Mouse (Mus musculus) thymus, postnatal 0 days (tissue): ENCODE measurements around the gene Abhd6. TPM values are rescaled to one million over a fixed set of nuclear protein-coding genes. Genes with fewer than 3 reads are reported as not detected.

Experiments used
- DNase-seq: peaks from one replicate; pipeline ENCODE4 v3.0.0-alpha.2; 2015; ENCODE audit warnings: low spot score
- polyA plus RNA-seq: library from polyadenylated mRNA; unstranded; fragments of >200 nt; fragmentation: Nextera tagmentation; extraction: Ambion mirVana; gene quantifications from 2 replicates; pipeline ENCODE4 v1.2.1, GENCODE M21; 2015

The Abhd6 gene
- polyA plus RNA-seq, 1 experiment from 2014 or later: 30.7 TPM

DNA sequence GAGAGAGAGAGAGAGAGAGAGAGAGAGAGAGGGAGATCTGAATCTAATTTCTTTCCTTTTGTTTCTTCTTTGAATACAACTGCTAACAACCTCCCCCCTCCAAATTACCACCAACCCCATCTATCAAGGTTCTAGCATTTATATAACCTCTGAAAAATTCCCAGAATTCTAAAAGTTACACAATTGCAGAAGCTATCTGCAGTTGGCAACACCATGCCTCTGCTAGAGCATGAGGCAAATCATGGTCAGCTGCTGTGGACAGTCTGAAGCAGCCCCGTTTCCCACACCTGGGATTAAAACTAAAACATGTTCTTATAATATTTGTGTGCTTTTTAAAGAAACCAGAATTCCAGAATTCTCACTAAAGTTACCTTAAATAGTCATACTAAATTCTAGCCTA lies 27.1 kb downstream of the Abhd6 start:
- DNase-seq: no peak

DNA sequence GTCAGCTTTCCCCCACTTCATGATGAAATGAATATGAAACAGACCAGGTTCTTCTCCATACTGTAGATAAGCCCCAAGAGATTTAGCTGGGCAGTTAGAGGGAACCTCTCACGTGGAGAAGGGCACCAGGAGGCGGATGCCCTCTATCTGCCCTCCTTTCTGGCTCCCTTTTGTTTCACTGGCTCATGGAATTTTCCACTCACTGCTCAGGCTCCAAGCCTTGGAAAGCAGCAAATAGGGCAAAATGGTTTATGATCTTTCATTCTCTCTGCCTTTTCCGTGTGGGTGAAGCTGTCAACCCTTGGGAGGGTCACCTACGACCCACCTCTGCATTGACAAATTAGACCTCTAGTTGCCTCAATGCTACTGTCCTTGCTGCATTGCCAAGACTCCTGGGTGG lies 27.8 kb downstream of the Abhd6 start:
- no peak for DNase-seq

DNA sequence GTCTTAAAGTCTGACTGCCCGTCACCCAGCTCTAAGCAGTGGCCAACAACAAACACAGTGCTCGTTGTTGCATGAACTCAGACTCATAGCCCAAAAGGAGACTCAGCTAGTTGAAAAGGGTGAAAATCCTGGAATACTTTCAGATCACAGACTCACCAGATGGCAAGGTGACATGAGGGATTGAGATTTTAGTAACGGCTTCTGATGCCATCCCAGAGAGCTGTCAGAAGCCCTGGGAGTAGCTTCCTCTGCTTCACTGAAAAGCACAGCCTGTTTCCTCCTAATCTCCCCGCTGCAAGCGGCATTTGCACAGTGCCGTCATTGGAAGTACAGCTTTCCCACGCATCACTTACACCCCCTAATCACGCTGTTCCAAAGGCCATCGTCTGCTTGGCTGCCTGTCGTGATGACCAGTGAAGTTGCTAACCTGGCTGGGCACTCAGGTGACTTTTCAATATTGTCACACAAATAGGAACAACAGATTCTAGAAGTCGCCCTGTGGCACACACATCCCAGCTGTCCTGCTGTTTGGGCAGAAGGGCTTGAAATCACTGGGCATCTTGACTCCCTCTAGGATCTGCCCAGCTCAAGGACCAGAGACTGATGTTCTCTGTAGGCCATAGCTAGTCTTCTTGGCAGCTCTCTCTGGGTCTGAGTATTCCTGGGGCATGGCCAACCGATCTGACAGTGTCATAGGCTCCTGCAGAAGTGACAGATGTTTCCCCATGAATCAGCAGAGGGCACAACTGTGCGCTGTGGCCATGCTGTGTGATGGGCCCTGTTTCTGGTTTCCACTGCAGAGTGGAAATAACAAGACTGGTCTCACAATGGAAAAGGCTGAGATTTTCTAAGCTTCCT lies 29.6 kb downstream of the Abhd6 start:
- DNase-seq: no peak

DNA sequence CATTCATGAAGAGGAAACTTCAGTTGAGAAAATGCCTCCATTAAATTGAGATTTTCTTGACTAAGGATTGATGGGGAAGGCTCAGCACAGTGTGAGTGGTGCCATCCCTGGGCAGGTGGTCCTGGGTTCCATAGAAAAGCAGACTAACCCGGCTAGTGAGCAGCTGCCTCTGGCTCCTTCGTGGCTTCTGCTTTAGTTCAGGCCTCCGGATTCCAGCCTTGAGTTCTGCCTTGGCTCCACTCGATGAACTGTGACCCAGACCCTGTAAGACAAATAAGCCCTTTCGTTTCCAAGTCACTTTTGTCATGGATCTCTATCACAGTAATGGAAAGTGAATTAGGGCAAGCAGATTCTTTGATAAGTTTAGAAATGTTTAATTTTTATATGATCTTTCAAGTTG lies 31.9 kb downstream of the Abhd6 start:
- no peak for DNase-seq

DNA sequence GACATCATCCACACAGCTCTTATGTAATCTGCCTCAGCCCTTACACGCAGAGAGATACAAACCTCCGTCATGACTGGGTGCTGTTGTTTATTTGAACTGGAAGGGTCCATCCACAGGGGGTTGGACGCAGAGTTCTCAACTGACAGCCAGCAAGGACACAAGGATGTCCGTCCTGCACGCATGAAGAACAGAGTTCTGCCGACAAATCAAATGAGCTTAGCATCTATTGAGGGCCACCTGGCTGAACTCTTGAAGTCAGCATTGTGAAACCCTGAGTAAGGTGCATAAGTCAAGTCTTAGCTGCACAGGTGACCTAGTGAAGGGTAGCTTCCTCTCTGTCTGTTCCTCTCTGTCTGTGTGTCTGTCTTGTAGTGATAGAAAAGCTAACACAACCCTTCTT lies 33.2 kb downstream of the Abhd6 start:
- DNase-seq: no peak

DNA sequence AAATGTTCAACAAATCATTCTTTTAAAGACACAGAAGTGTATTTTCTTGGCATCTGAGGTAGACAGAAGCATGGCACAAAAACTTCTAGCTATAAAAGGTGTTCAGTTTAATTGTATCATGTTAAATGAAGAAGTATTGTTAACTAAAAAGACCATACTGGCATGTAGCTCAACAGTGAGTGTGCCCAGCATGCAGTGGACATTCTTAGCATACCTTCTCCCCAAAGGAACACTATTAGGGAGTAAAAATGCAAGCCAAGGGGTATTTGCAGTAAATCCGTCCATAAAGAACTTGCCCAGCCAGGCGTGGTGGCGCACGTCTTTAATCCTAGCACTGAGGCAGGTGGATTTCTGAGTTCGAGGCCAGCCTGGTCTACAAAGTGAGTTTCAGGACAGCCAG lies 33.7 kb downstream of the Abhd6 start:
- DNase-seq: no peak

DNA sequence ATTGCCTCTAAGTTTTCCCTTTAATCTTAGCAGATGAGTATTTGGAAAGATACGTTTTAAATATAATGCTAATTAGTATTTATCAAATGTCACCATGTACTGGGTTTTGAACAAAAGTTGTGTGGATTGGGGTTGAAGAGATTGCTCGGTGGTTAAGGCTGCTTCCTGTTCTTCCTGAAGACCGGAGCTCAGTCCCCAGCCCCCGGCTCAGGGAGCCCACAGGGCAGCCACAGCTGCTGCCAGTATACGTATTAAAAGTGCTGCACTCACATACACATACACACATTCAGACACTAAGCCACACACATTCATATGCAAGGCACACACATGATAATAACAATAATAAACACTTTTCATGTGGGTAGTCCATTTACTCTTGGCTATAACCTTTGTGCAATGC lies 35.4 kb downstream of the Abhd6 start:
- no peak for DNase-seq

DNA sequence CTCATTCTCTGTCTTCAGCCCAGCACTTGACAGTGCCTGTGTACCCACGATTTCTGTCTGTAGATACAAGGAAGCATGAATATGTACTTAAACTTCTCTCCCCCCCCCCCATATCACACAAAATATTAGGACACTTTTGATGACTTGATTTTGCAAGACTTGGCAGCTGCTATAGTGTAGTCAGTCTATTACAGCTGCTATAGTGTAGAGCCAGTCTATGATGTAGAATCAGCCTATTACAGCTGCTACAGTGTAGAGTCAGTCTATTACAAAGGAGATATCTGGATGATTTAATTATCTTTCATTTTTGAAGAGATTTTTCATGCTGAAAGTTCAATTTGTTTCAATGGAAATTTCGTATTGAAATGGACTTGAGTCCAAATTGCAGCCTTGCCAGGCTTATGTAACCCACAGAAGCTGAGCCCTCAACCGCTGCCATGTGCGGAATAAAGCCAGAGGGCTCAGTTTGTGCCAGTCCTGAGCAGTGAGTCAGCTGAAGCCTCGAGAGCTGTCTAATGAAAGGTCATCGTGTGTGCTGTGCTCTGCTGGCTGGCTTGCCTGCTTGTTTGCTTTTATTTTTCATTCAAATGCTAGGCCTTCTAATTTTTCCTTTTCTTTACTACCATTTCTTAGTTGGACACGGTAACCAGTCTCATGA lies 36.2 kb downstream of the Abhd6 start:
- DNase-seq: no peak

DNA sequence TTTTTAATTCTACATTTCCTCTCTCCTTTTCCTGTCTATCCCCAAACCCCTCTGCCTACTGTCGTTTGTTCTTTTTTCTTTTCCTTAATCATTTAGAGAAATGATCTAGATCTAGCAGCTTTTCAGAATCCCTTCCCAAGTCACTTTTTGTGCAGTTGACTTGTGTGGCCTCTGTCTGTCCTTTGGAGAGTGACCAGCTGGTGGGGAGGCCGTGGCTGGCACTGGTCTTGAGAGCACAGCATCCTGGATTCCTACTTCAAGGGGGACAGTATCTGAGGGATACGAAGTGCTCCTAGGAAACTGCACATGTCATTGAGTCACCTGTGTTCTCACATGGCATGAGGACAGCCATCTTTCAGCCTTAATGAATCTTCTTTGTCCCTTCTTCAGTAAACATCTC lies 37.5 kb downstream of the Abhd6 start:
- no peak for DNase-seq

DNA sequence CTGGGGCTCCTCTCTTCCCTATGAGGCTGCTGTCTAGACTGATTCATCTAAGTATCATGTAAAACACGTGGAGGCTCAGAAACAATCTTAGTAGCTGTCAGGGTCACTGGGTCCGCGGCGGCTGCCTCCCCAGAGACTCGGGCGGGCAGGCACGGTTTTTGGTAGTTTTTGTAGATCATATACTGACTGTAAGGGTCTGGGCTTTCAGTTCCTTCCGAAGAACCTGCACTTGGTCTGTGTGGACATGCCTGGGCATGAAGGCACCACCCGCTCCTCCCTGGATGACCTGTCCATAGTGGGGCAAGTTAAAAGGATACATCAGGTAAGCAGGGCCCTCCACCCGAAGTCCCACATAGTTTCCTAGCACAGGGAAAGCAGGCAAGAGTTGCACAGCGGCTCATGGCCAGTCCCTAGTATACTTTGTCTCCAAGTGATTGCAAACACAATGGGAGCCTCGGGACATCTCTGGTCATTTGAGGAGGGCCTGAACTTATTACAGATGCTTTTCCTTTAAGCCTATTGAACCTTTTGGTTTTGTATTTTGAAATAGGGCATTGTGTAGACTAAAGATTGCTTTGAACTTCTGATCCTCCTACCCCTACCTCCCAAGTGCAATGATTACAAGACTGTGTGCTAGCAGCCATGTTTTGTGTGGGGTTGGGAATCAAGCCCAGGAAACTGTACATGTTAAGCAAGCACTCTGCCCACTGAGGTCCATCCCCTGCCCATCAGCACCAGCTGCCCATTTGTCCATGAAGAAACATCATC lies 38.4 kb downstream of the Abhd6 start:
- no peak for DNase-seq

DNA sequence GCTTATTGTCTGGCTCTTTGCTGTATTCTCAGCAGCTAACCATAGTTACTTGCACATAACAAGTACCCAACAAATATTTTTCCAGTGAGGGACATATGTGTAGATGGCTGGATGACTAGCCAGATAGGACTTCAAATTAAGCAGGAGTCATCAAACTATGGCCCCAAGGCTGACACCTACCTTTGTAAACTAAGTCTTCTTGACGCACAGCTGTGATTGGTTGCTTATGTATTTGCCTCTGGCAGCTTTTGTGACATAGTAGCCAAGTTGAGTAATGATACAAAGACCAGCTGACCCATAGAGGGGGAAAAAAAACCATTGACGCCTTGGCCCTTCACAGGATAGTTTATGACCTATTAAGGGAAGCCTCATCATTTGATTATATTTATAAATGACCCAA lies 39.4 kb downstream of the Abhd6 start:
- DNase-seq: no peak

DNA sequence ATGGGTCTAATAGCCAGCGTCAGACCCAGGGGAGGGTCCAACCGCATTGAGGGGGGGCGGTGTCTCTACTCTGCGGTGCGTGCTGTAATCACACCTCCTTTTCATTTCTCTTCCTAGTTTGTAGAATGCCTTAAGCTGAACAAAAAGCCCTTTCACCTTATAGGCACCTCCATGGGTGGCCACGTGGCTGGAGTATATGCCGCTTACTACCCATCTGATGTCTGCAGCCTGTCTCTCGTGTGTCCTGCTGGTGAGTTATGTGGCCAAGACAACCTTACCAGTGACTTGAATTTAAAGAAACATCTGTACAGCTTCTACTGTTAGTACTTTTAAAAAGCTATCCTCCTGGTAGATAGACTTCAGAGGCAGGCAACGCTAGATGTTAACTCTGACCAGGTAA lies 39.9 kb downstream of the Abhd6 start:
- no peak for DNase-seq

DNA sequence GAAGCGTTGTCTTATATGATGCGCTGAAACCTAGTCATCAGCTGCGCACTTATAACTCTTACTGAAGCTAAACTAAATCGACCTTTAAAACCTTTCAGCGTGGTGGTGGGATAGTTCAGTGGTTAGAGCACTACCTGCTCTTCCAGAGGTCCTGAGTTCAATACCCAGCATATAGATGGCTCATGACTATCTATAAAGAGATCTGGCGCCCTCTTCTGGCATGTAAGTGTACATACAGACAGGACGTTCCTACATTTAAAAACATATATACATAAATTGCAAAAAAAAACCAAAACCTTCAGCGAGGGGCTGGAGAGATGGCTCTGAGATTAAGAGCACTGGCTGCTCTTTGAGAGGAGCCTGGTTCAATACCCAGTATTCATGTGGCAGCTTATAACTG lies 41.6 kb downstream of the Abhd6 start:
- peak; percentile 62 for DNase-seq

DNA sequence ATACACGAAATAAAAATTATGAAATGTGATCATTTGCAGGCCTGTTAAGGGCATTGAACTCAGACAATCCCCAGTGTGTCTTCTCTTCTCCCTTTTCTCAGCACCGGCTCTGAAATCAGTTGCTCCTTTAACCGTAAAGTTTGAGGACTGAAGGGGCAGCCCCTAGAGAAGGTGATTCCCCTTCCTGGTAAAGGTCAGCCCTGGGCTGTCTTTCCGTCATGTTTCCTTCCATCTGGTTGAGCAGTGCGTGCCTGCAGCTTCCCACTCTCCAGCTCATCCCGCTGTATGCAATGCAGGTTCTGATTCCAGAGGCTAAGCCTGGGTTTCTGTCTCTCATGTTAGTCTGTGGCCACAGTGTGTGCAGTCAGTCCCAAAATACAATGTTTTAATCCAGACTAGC lies 42.1 kb downstream of the Abhd6 start:
- DNase-seq: no peak

DNA sequence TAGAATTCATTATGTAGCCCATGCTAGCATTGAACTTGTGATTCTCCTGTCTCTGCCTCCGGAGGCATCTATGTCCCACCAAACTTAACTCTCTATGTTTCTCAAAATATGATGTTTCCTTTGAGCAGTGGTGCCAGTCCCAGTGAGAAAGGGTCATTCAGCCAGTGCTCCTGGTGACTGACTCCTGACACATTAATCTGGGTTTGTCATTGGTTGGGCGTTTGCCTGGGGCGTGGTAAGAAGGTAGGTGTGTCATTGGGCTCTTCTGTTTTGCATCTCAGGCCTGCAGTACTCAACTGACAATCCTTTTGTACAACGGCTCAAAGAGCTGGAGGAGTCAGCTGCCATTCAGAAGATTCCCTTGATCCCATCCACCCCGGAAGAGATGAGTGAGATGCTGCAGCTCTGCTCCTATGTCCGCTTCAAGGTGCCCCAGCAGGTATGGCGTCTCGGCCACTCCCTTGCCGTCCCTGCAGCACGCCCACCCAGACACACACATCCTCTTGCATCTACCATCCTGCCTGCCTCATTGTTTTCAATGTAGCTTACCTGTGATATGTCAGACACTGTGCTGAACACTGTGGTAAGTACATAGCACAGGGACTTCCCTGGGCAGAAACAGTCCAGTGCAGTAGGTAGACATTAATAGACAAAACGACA lies 42.6 kb downstream of the Abhd6 start:
- DNase-seq: no peak

DNA sequence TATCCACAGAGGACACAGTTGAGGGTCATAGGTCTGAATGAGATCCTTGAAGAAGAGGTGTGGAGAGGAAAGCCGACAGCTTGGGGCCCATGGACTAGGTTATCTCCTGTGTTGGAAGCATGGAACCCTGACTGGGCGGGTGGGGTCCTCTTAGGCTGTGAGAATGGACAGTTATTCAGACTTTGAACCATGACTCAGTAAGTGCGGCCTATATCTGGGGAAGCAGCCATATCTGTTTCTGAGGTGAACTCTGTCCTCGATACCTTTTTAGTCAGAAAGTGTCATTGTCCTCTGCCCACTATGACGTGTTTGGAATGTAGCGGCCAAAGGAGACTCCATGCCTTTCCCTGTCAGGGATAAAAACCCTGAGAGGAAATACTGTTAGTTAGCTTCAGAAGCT lies 44.1 kb downstream of the Abhd6 start:
- no peak for DNase-seq

DNA sequence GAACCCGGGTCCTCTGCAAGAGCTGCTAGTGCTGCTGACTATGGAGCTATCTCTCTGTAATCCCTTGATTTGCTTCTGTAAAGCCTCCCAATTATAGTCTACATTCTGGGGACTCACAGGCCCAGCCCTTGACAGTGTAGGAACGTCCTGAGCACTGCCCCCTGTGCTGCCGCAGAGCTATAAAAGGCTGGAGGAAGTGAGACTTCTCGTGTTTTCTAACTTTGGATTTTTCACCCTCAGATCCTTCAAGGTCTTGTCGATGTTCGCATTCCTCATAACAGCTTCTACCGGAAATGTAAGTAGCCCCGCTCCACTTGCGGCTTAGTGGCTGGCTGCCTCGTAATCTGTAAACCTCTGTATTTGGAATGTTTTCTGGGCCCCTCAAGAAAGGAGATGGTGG lies 46.6 kb downstream of the Abhd6 start:
- DNase-seq: no peak

DNA sequence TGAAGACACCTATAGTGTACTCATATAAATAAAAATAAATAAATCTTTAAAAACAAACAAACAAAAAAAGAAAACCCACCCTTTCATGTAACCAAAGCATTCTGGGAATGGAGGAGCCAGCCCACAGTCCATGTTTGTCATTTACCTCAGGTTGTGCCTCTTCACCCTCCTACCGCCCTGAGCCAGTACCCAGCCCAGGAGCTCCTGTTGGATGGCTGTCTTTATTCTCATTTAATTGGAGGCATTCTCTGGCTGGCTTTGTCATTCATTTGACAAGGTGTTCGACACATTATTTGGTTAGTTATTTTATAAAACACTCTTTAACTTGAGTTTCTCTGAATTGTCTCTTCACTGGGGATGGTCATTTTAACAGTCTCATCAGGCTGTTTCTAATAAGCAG lies 49.2 kb downstream of the Abhd6 start:
- no peak for DNase-seq

DNA sequence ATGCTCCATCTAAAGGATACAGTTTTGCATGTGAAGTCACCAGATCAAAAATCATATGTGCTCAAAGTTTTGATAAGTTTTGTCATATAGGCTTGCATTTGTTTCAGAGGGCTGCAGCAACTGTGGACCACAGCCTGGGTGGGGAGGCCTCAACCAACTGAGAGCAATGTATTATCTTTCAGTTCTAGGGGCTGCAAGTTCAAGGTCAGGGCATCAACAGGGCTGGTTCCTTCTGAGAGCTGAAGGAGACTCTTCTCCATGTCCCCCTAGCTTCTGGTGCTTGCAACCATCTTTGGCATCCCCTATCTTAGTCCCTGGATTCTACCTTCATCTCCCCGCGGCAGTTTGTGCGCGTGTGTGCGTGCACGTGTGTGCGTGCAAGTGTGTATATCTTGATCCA lies 50.0 kb downstream of the Abhd6 start:
- DNase-seq: no peak

DNA sequence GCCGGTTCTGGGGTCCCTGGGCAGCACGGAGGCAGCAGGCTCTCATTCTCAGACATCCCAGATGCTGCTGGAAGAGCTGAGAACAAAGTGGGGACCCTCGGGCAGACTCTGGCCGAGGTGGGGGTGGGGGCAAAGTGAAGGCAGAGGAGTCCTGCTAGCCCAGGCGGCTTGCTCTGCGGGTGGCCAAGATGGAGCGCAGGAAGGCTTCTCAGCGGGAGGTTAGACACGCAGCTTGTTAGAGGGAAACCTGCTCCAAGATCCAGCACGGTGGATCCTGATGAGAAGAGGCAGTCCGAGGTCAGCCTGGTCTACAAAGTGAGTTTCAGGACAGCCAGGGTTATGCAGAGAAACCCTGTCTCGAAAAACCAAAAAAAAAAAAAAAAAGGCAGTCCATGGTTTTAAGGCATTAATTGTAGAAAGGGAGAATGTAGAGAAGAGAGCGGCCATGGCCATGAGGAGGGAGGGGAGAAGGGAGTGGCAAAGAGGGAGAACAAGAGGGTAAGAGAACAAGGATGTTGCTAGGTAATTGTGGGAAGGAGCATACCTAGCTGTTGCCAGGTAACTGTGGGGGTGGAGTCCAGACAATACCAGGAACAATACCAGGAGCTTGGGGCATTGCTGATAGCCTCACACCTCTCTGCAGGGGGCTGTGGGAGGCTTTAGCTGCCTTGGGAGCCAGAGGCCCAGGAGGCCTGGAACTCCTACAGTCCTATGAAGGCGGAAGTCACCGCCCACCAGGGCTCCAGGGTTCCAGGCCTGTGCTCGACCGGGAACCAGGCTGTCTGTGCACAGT lies 51.8 kb downstream of the Abhd6 start:
- no peak for DNase-seq

DNA sequence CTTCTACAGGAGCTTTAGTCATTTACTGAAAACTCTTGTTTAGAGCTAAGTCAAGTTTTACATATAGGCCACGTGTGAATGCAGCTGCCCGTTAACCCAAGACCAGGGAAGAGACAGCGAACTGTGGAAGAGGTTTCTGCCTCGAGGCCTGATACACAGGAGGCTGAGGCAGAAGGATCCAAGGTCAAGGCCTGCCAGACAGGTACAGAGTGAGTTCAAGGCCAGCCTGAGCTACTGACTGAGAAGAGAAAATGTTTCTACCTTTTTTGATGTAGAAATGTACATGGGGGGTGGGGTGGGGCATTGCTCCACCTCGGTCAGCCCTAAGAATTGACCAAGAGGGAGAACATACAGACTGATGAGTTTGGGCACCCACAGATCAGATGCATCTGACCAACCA lies 53.4 kb downstream of the Abhd6 start:
- no peak for DNase-seq
